Mouse (Mus musculus): ENCODE measurements around the gene Dclk1. TPM values are rescaled to one million over a fixed set of nuclear protein-coding genes. Genes with fewer than 3 reads are reported as not detected.
A peak's percentile ranks its signal among the peaks of the same experiment; 100 is the strongest.

The Dclk1 gene
- polyA plus RNA-seq, 1 experiment from 2014 or later: 9.5 TPM

- no peak overlapping the region for H3K4me3 ChIP-seq (ENCODE audit: control insufficient read depth in 1 of 2, insufficient read depth in 1 of 2, low read depth in 1 of 2, low read length in 2 of 2)
- H3K9me3 ChIP-seq (ENCODE audit: control insufficient read depth, low read length): no peaks in the 10 kb centered on the region
- 86% methylated on average over 8 of the region's 8 CpGs for WGBS
- H3K27ac ChIP-seq (replicated peaks in 1 of 2; ENCODE audit: control insufficient read depth in 1 of 2, insufficient read depth in 1 of 2, low read depth in 2 of 2, low read length in 2 of 2): no peak overlapping the region
- no peaks in the 10 kb centered on the region for H3K36me3 ChIP-seq (ENCODE audit: control insufficient read depth, insufficient read depth, low read length)
- ATAC-seq (ENCODE audit: insufficient number of reproducible peaks, insufficient read depth, low FRiP score, low read depth): no peak
- no peak overlapping the region for H3K4me2 ChIP-seq (ENCODE audit: low read length)
- no peaks in the 10 kb centered on the region for H3K4me1 ChIP-seq (ENCODE audit: control insufficient read depth in 2 of 2, insufficient read depth in 2 of 2, low read length in 2 of 2)
- no peaks in the 10 kb centered on the region for H3K27me3 ChIP-seq (ENCODE audit: control insufficient read depth, insufficient read depth, low read length)
- no peak overlapping the region for H3K9ac ChIP-seq (ENCODE audit: low read length)
Observed at GRCm38 (mm10) chr3:55367166-55367565, 125.0 kb downstream of the Dclk1 start.

- Histone ChIP-seq H3K4me2 (ENCODE audit: low read length) (no peak overlapping the region), H3K9me3 (ENCODE audit: control insufficient read depth, low read length) (no peaks in the 10 kb centered on the region), H3K4me1 (ENCODE audit: control insufficient read depth in 2 of 2, insufficient read depth in 2 of 2, low read length in 2 of 2) (no peaks in the 10 kb centered on the region), H3K9ac (ENCODE audit: low read length) (no peak overlapping the region), H3K27me3 (ENCODE audit: control insufficient read depth, insufficient read depth, low read length) (no peaks in the 10 kb centered on the region), H3K36me3 (ENCODE audit: control insufficient read depth, insufficient read depth, low read length) (no peaks in the 10 kb centered on the region), H3K27ac (replicated peaks in 1 of 2; ENCODE audit: control insufficient read depth in 1 of 2, insufficient read depth in 1 of 2, low read depth in 2 of 2, low read length in 2 of 2) (no peak overlapping the region), H3K4me3 (ENCODE audit: control insufficient read depth in 1 of 2, insufficient read depth in 1 of 2, low read depth in 1 of 2, low read length in 2 of 2) (no peak overlapping the region)
- 64% methylated on average over 7 of the region's 7 CpGs for WGBS
- ATAC-seq (ENCODE audit: insufficient number of reproducible peaks, insufficient read depth, low FRiP score, low read depth): no peak
Observed at GRCm38 (mm10) chr3:55369156-55369555, 127.0 kb downstream of the Dclk1 start.

- H3K27ac ChIP-seq (replicated peaks in 1 of 2; ENCODE audit: control insufficient read depth in 1 of 2, insufficient read depth in 1 of 2, low read depth in 2 of 2, low read length in 2 of 2): peak overlapping the region; percentile 74 to 82
- WGBS: 2% methylated on average over 11 of the region's 11 CpGs
- H3K9me3 ChIP-seq (ENCODE audit: control insufficient read depth, low read length): no peaks in the 10 kb centered on the region
- no peaks in the 10 kb centered on the region for H3K4me1 ChIP-seq (ENCODE audit: control insufficient read depth in 2 of 2, insufficient read depth in 2 of 2, low read length in 2 of 2)
- H3K36me3 ChIP-seq (ENCODE audit: control insufficient read depth, insufficient read depth, low read length): no peaks in the 10 kb centered on the region
- H3K4me3 ChIP-seq (ENCODE audit: control insufficient read depth in 1 of 2, insufficient read depth in 1 of 2, low read depth in 1 of 2, low read length in 2 of 2): peak overlapping the region; percentile 22 to 44; a peak in 3 of 4 replicates
- peak overlapping the region; percentile 53 for H3K4me2 ChIP-seq (ENCODE audit: low read length)
- ATAC-seq (ENCODE audit: insufficient number of reproducible peaks, insufficient read depth, low FRiP score, low read depth): peak; percentile 85
- peak overlapping the region; percentile 42 for H3K9ac ChIP-seq (ENCODE audit: low read length)
- no peaks in the 10 kb centered on the region for H3K27me3 ChIP-seq (ENCODE audit: control insufficient read depth, insufficient read depth, low read length)
Observed at GRCm38 (mm10) chr3:55373689-55374088, 131.5 kb downstream of the Dclk1 start.

GRCm38 (mm10) chr3:55378591-55378990 lies 136.4 kb downstream of the Dclk1 start:
- H3K4me1 ChIP-seq (ENCODE audit: control insufficient read depth in 2 of 2, insufficient read depth in 2 of 2, low read length in 2 of 2): no peaks in the 10 kb centered on the region
- no peak overlapping the region for H3K27ac ChIP-seq (replicated peaks in 1 of 2; ENCODE audit: control insufficient read depth in 1 of 2, insufficient read depth in 1 of 2, low read depth in 2 of 2, low read length in 2 of 2)
- H3K9me3 ChIP-seq (ENCODE audit: control insufficient read depth, low read length): no peaks in the 10 kb centered on the region
- 76% methylated on average over 6 of the region's 6 CpGs for WGBS
- H3K36me3 ChIP-seq (ENCODE audit: control insufficient read depth, insufficient read depth, low read length): no peaks in the 10 kb centered on the region
- H3K4me2 ChIP-seq (ENCODE audit: low read length): no peak overlapping the region
- ATAC-seq (ENCODE audit: insufficient number of reproducible peaks, insufficient read depth, low FRiP score, low read depth): no peak
- H3K27me3 ChIP-seq (ENCODE audit: control insufficient read depth, insufficient read depth, low read length): no peaks in the 10 kb centered on the region
- no peak overlapping the region for H3K4me3 ChIP-seq (ENCODE audit: control insufficient read depth in 1 of 2, insufficient read depth in 1 of 2, low read depth in 1 of 2, low read length in 2 of 2)
- no peak overlapping the region for H3K9ac ChIP-seq (ENCODE audit: low read length)

GRCm38 (mm10) chr3:55380471-55380870 lies 138.3 kb downstream of the Dclk1 start:
- Histone ChIP-seq H3K27ac (replicated peaks in 1 of 2; ENCODE audit: control insufficient read depth in 1 of 2, insufficient read depth in 1 of 2, low read depth in 2 of 2, low read length in 2 of 2) (no peak overlapping the region), H3K9ac (ENCODE audit: low read length) (no peak overlapping the region), H3K4me3 (ENCODE audit: control insufficient read depth in 1 of 2, insufficient read depth in 1 of 2, low read depth in 1 of 2, low read length in 2 of 2) (no peak overlapping the region), H3K4me1 (ENCODE audit: control insufficient read depth in 2 of 2, insufficient read depth in 2 of 2, low read length in 2 of 2) (no peaks in the 10 kb centered on the region), H3K36me3 (ENCODE audit: control insufficient read depth, insufficient read depth, low read length) (no peaks in the 10 kb centered on the region), H3K9me3 (ENCODE audit: control insufficient read depth, low read length) (no peaks in the 10 kb centered on the region), H3K27me3 (ENCODE audit: control insufficient read depth, insufficient read depth, low read length) (no peaks in the 10 kb centered on the region), H3K4me2 (ENCODE audit: low read length) (no peak overlapping the region)
- WGBS: 67% methylated on average over 9 of the region's 9 CpGs
- ATAC-seq (ENCODE audit: insufficient number of reproducible peaks, insufficient read depth, low FRiP score, low read depth): no peak

- Histone ChIP-seq H3K36me3 (ENCODE audit: control insufficient read depth, insufficient read depth, low read length) (no peaks in the 10 kb centered on the region), H3K9me3 (ENCODE audit: control insufficient read depth, low read length) (no peaks in the 10 kb centered on the region), H3K4me3 (ENCODE audit: control insufficient read depth in 1 of 2, insufficient read depth in 1 of 2, low read depth in 1 of 2, low read length in 2 of 2) (no peak overlapping the region), H3K27ac (replicated peaks in 1 of 2; ENCODE audit: control insufficient read depth in 1 of 2, insufficient read depth in 1 of 2, low read depth in 2 of 2, low read length in 2 of 2) (no peak overlapping the region), H3K4me1 (ENCODE audit: control insufficient read depth in 2 of 2, insufficient read depth in 2 of 2, low read length in 2 of 2) (no peaks in the 10 kb centered on the region), H3K4me2 (ENCODE audit: low read length) (no peak overlapping the region), H3K9ac (ENCODE audit: low read length) (no peak overlapping the region), H3K27me3 (ENCODE audit: control insufficient read depth, insufficient read depth, low read length) (no peaks in the 10 kb centered on the region)
- no peak for ATAC-seq (ENCODE audit: insufficient number of reproducible peaks, insufficient read depth, low FRiP score, low read depth)
- WGBS: 47% methylated on average over 3 of the region's 3 CpGs
Observed at GRCm38 (mm10) chr3:55392605-55393004, 150.4 kb downstream of the Dclk1 start.

GRCm38 (mm10) chr3:55393549-55393948 lies 151.4 kb downstream of the Dclk1 start:
- no peak for ATAC-seq (ENCODE audit: insufficient number of reproducible peaks, insufficient read depth, low FRiP score, low read depth)
- no peaks in the 10 kb centered on the region for H3K27me3 ChIP-seq (ENCODE audit: control insufficient read depth, insufficient read depth, low read length)
- WGBS: 66% methylated on average over 3 of the region's 3 CpGs

GRCm38 (mm10) chr3:55396792-55397191 lies 154.6 kb downstream of the Dclk1 start:
- no peaks in the 10 kb centered on the region for H3K27me3 ChIP-seq (ENCODE audit: control insufficient read depth, insufficient read depth, low read length)
- H3K9me3 ChIP-seq (ENCODE audit: control insufficient read depth, low read length): no peaks in the 10 kb centered on the region
- no peaks in the 10 kb centered on the region for H3K36me3 ChIP-seq (ENCODE audit: control insufficient read depth, insufficient read depth, low read length)
- no peak overlapping the region for H3K27ac ChIP-seq (replicated peaks in 1 of 2; ENCODE audit: control insufficient read depth in 1 of 2, insufficient read depth in 1 of 2, low read depth in 2 of 2, low read length in 2 of 2)
- H3K9ac ChIP-seq (ENCODE audit: low read length): no peak overlapping the region
- no peak for ATAC-seq (ENCODE audit: insufficient number of reproducible peaks, insufficient read depth, low FRiP score, low read depth)
- 60% methylated on average over 2 of the region's 2 CpGs for WGBS
- no peak overlapping the region for H3K4me3 ChIP-seq (ENCODE audit: control insufficient read depth in 1 of 2, insufficient read depth in 1 of 2, low read depth in 1 of 2, low read length in 2 of 2)
- H3K4me1 ChIP-seq (ENCODE audit: control insufficient read depth in 2 of 2, insufficient read depth in 2 of 2, low read length in 2 of 2): no peaks in the 10 kb centered on the region
- no peak overlapping the region for H3K4me2 ChIP-seq (ENCODE audit: low read length)

More at GRCm38 (mm10) chr3:55393549-55393948, 151.4 kb downstream of the Dclk1 start:
- no peaks in the 10 kb centered on the region for H3K4me1 ChIP-seq (ENCODE audit: control insufficient read depth in 2 of 2, insufficient read depth in 2 of 2, low read length in 2 of 2)
- no peak overlapping the region for H3K4me2 ChIP-seq (ENCODE audit: low read length)
- no peak overlapping the region for H3K9ac ChIP-seq (ENCODE audit: low read length)
- H3K36me3 ChIP-seq (ENCODE audit: control insufficient read depth, insufficient read depth, low read length): no peaks in the 10 kb centered on the region
- H3K9me3 ChIP-seq (ENCODE audit: control insufficient read depth, low read length): no peaks in the 10 kb centered on the region
- no peak overlapping the region for H3K4me3 ChIP-seq (ENCODE audit: control insufficient read depth in 1 of 2, insufficient read depth in 1 of 2, low read depth in 1 of 2, low read length in 2 of 2)
- no peak overlapping the region for H3K27ac ChIP-seq (replicated peaks in 1 of 2; ENCODE audit: control insufficient read depth in 1 of 2, insufficient read depth in 1 of 2, low read depth in 2 of 2, low read length in 2 of 2)
